Mouse (Mus musculus): ENCODE measurements around the gene Ppm1e. TPM values are rescaled to one million over a fixed set of nuclear protein-coding genes. Genes with fewer than 3 reads are reported as not detected.

Gene Ppm1e
- polyA plus RNA-seq, 1 experiment from 2014 or later: 0.84 TPM

DNA sequence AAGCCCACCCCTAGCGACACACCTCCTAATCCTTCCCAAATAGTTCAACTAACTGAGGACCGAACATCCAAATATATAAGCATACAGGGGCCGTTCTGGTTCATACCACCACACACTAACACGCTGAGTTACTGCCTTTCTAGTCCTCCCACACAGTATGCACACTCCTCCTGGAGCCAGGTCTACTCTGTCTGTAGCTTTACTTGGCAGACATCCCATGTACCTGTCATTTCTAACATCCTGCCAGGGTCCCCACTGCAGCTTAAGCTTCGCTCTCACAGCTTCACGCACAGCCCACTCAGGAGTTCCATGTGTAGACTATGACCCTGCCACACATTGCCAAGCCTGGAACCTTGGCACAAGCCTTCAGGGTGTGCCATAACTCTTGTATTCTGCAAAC is 62.4 kb downstream of the Ppm1e start:
- WGBS: 90% methylated on average over 6 of the region's 6 CpGs
- Histone ChIP-seq H3K9ac (ENCODE audit: low read length) (no peak overlapping the region), H3K4me3 (ENCODE audit: low read depth, low read length) (no peak overlapping the region), H3K27me3 (ENCODE audit: control insufficient read depth, insufficient read depth, low read length) (no peaks in the 10 kb centered on the region), H3K4me1 (replicated peaks; ENCODE audit: control insufficient read depth, insufficient read depth) (no peaks in the 10 kb centered on the region), H3K36me3 (ENCODE audit: control insufficient read depth, insufficient read depth, low read length) (no peaks in the 10 kb centered on the region), H3K4me2 (replicated peaks; ENCODE audit: low read depth) (no peak overlapping the region), H3K27ac (replicated peaks) (no peak overlapping the region), H3K9me3 (ENCODE audit: control insufficient read depth, low read length) (no peaks in the 10 kb centered on the region)
- no peak for TF ChIP-seq CTCF (IDR thresholded peaks at IDR 0.05; ENCODE audit: low read depth)
- no peak for TF ChIP-seq EP300 (optimal IDR thresholded peaks at IDR 0.05)
- ATAC-seq (ENCODE audit: low FRiP score, low TSS enrichment): no peak
- no peak for DNase-seq (ENCODE audit: low spot score)

DNA sequence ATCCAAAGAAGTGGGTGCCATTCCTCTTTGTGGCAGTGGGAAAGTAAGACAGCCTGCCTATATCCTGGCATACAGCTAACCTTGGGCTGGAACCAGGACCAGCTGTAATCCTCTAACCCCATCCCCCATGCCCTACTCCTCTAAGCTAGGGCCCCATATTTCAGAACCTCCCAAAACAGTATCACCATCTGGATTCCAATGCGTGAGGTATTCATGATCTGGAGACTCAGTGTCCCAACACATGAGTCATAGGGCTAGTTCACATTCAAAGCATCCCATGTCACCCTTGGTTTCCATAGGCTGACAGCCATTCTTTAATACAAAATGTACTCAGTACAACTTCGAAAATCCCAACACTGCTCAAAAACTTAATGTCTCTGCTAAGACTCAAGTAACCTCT is 63.2 kb downstream of the Ppm1e start:
- 82% methylated on average over 2 of the region's 2 CpGs for WGBS
- Histone ChIP-seq H3K4me1 (replicated peaks; ENCODE audit: control insufficient read depth, insufficient read depth) (no peaks in the 10 kb centered on the region), H3K4me3 (ENCODE audit: low read depth, low read length) (no peak overlapping the region), H3K9me3 (ENCODE audit: control insufficient read depth, low read length) (no peaks in the 10 kb centered on the region), H3K9ac (ENCODE audit: low read length) (no peak overlapping the region), H3K4me2 (replicated peaks; ENCODE audit: low read depth) (no peak overlapping the region), H3K27ac (replicated peaks) (no peak overlapping the region), H3K27me3 (ENCODE audit: control insufficient read depth, insufficient read depth, low read length) (no peaks in the 10 kb centered on the region), H3K36me3 (ENCODE audit: control insufficient read depth, insufficient read depth, low read length) (no peaks in the 10 kb centered on the region)
- TF ChIP-seq CTCF (IDR thresholded peaks at IDR 0.05; ENCODE audit: low read depth) (no peak), EP300 (optimal IDR thresholded peaks at IDR 0.05) (no peak)
- DNase-seq (ENCODE audit: low spot score) (no peak), ATAC-seq (ENCODE audit: low FRiP score, low TSS enrichment) (no peak)

DNA sequence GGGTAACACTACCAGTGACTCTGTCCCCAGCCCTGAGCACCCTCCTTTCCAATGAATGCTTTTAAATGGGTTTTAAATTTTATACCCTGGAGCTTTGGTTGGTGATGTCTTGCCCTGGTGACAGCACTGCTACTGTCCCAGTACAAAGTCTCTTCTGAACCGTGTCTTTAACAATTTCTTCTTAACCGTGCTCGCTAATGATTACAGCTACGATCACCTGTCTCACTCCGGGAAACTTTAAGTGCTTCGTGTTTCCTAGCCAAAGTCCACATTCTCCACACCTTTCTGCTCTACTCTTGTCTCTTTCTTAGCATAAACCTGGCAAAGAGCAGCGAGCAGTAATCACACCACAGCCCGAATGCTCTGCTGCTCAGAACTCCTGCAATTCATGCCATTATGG is 69.5 kb downstream of the Ppm1e start:
- no peaks in the 10 kb centered on the region for H3K4me1 ChIP-seq (replicated peaks; ENCODE audit: control insufficient read depth, insufficient read depth)
- no peaks in the 10 kb centered on the region for H3K27me3 ChIP-seq (ENCODE audit: control insufficient read depth, insufficient read depth, low read length)
- H3K9me3 ChIP-seq (ENCODE audit: control insufficient read depth, low read length): no peaks in the 10 kb centered on the region
- H3K4me2 ChIP-seq (replicated peaks; ENCODE audit: low read depth): no peak overlapping the region
- no peak for DNase-seq (ENCODE audit: low spot score)
- no peak for ATAC-seq (ENCODE audit: low FRiP score, low TSS enrichment)
- H3K36me3 ChIP-seq (ENCODE audit: control insufficient read depth, insufficient read depth, low read length): no peaks in the 10 kb centered on the region
- no peak overlapping the region for H3K4me3 ChIP-seq (ENCODE audit: low read depth, low read length)
- no peak overlapping the region for H3K27ac ChIP-seq (replicated peaks)
- 89% methylated on average over 8 of the region's 8 CpGs for WGBS
- H3K9ac ChIP-seq (ENCODE audit: low read length): no peak overlapping the region
- no peak for TF ChIP-seq EP300 (optimal IDR thresholded peaks at IDR 0.05)
- no peak for TF ChIP-seq CTCF (IDR thresholded peaks at IDR 0.05; ENCODE audit: low read depth)

DNA sequence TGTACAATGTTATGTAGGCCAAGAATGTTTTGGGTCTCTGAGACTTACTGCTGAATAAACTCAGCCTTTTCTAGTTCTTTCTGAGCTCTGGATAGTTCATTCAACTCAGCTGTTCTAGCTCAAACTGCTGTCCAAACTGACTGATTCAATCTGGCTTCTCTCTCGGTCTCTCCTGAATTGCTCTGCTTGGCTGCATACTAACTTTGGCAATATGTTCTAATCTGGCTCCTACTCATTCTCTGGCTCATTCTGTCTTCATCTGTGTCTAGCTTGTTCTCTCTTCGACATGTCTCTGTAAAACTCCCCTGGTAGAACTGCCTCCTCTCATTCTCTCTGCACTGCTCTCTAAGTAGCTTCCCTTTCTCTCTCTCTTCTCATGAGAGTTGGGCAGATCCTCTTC is 72.6 kb downstream of the Ppm1e start:
- H3K36me3 ChIP-seq (ENCODE audit: control insufficient read depth, insufficient read depth, low read length): no peaks in the 10 kb centered on the region
- no peaks in the 10 kb centered on the region for H3K27me3 ChIP-seq (ENCODE audit: control insufficient read depth, insufficient read depth, low read length)
- H3K9me3 ChIP-seq (ENCODE audit: control insufficient read depth, low read length): no peaks in the 10 kb centered on the region
- no peak overlapping the region for H3K4me2 ChIP-seq (replicated peaks; ENCODE audit: low read depth)
- no peak for TF ChIP-seq CTCF (IDR thresholded peaks at IDR 0.05; ENCODE audit: low read depth)
- no peak for TF ChIP-seq EP300 (optimal IDR thresholded peaks at IDR 0.05)
- no peak for ATAC-seq (ENCODE audit: low FRiP score, low TSS enrichment)
- H3K4me1 ChIP-seq (replicated peaks; ENCODE audit: control insufficient read depth, insufficient read depth): no peaks in the 10 kb centered on the region
- H3K27ac ChIP-seq (replicated peaks): no peak overlapping the region
- no peak overlapping the region for H3K9ac ChIP-seq (ENCODE audit: low read length)
- H3K4me3 ChIP-seq (ENCODE audit: low read depth, low read length): no peak overlapping the region
- WGBS: 66% methylated on average over 2 of the region's 2 CpGs
- DNase-seq (ENCODE audit: low spot score): no peak

DNA sequence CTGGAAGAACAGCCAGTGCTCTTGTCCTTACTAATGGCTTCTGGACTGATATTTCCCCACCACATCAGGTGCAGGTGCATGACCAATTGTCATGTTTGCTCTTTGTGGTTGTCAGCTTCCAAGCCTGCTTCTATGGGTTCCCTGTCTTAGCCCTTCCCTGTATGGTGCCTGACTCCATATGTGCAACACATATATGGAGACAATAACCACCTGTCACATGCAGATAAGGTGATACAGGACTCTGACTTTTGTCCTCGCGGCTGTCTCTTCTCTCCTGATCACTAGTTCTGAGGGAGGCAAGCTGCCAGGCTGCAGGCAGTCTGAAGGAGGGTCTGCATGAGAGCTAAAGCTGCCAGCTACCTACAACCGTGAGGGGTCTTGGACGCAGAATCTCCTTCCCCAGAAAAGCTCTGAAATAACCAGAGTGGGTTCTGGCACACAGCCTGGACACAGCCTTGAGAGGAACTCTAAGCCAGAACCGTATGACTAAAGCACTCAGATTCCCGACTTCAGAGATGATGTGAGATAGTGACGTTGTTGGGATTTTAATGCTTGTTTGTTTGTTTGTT is 76.8 kb downstream of the Ppm1e start:
- H3K9ac ChIP-seq (ENCODE audit: low read length): no peak overlapping the region
- no peak overlapping the region for H3K4me3 ChIP-seq (ENCODE audit: low read depth, low read length)
- no peaks in the 10 kb centered on the region for H3K36me3 ChIP-seq (ENCODE audit: control insufficient read depth, insufficient read depth, low read length)
- no peaks in the 10 kb centered on the region for H3K4me1 ChIP-seq (replicated peaks; ENCODE audit: control insufficient read depth, insufficient read depth)
- ATAC-seq (ENCODE audit: low FRiP score, low TSS enrichment) (no peak), DNase-seq (ENCODE audit: low spot score) (no peak)
- no peak overlapping the region for H3K4me2 ChIP-seq (replicated peaks; ENCODE audit: low read depth)
- WGBS: 67% methylated on average over 7 of the region's 7 CpGs
- no peaks in the 10 kb centered on the region for H3K9me3 ChIP-seq (ENCODE audit: control insufficient read depth, low read length)
- H3K27ac ChIP-seq (replicated peaks): no peak overlapping the region
- no peaks in the 10 kb centered on the region for H3K27me3 ChIP-seq (ENCODE audit: control insufficient read depth, insufficient read depth, low read length)
- no peak for TF ChIP-seq EP300 (optimal IDR thresholded peaks at IDR 0.05)
- TF ChIP-seq CTCF (IDR thresholded peaks at IDR 0.05; ENCODE audit: low read depth): no peak

DNA sequence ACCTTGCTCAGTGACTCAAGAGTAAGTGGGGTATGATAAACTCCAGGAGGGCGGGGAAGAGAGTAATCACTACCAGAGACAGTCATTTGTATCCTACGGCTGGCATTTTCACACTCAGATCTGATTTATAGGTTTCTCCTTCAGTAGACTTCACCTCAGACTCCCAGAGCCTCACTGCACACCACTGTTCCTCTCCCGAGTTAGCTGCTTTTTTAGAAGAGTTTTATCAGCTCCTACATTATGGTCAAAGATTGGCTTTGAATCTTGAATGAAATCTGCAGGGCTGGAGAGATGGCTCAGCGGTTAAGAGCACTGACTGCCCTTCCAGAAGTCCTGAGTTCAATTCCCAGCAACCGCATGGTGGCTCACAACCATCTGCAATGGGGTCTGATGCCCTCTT is 79.4 kb downstream of the Ppm1e start:
- Histone ChIP-seq H3K4me1 (replicated peaks; ENCODE audit: control insufficient read depth, insufficient read depth) (peaks cover 3% of the 10 kb centered on the region; the same call in 1 of the 2 replicates), H3K9me3 (ENCODE audit: control insufficient read depth, low read length) (no peaks in the 10 kb centered on the region), H3K36me3 (ENCODE audit: control insufficient read depth, insufficient read depth, low read length) (no peaks in the 10 kb centered on the region), H3K4me2 (replicated peaks; ENCODE audit: low read depth) (no peak overlapping the region), H3K9ac (ENCODE audit: low read length) (no peak overlapping the region), H3K27ac (replicated peaks) (no peak overlapping the region), H3K4me3 (ENCODE audit: low read depth, low read length) (no peak overlapping the region), H3K27me3 (ENCODE audit: control insufficient read depth, insufficient read depth, low read length) (no peaks in the 10 kb centered on the region)
- no peak for DNase-seq (ENCODE audit: low spot score)
- no peak for ATAC-seq (ENCODE audit: low FRiP score, low TSS enrichment)
- WGBS: 51% methylated on average over 5 of the region's 5 CpGs
- TF ChIP-seq EP300 (optimal IDR thresholded peaks at IDR 0.05): no peak
- TF ChIP-seq CTCF (IDR thresholded peaks at IDR 0.05; ENCODE audit: low read depth): no peak
